Comparison of ENCODE assay signal across 18 mouse cellular contexts in the genomic region with DNA sequence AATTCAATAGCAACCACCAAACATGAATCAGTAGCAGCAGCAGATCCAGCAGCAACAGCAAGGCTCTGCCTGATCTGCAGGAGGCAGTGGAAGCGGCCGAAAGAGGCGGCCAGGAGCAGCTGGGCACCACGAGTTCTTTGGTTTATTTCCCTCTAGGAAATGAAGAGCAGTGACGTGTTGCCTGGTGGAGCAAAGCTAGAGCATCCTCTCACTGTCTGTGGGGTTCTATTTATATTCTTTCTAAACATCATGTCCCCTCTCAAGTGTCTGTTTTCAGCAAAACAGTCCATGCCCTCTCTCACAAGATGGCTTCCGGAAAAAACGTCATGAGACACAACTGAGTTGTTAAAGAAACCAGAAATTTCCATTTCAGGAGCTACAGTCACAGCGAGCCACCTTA.
"Had no signal": no experiment of that assay in that cellular context is flagged by ENCODE, and none has a peak within 500 bp of the region (broad histone marks: within the 10 kb centered on the region; RNA-seq: fewer than 3 reads in every experiment).

No protein-coding gene starts in this region.

- H3K4me3 ChIP-seq: megakaryocyte, embryonic 14.5 days; midbrain, embryonic 13.5 days; midbrain, embryonic 15.5 days; neural tube, embryonic 13.5 days; neural tube, embryonic 15.5 days had no signal

- H3K27me3 ChIP-seq: megakaryocyte, embryonic 14.5 days; midbrain, embryonic 13.5 days; midbrain, embryonic 15.5 days; neural tube, embryonic 13.5 days; neural tube, embryonic 15.5 days had no signal

- H3K36me3 ChIP-seq: midbrain, embryonic 13.5 days; midbrain, embryonic 15.5 days; neural tube, embryonic 13.5 days; neural tube, embryonic 15.5 days had no signal

- H3K4me2 ChIP-seq: lung, embryonic 14.5 days; midbrain, embryonic 11.5 days; midbrain, embryonic 13.5 days; midbrain, embryonic 15.5 days; neural tube, embryonic 13.5 days; neural tube, embryonic 15.5 days had no signal

- H3K27ac ChIP-seq: macrophage; midbrain, embryonic 13.5 days; midbrain, embryonic 15.5 days; neural tube, embryonic 13.5 days; neural tube, embryonic 15.5 days had no signal

- DNase-seq: liver, postnatal 0 days; lung, embryonic 14.5 days; lung, postnatal 14 days; lung, postnatal 36 days; right cerebral cortex, adult 18-20 months; right cerebral cortex, postnatal 25 days; right cerebral cortex, postnatal 4 days; spleen, adult 18-20 months; thymus, adult 18-20 months; thymus, postnatal 14 days; thymus, postnatal 36 days had no signal

- H3K9me3 ChIP-seq: midbrain, embryonic 15.5 days; neural tube, embryonic 13.5 days; neural tube, embryonic 15.5 days had no signal

- H3K9ac ChIP-seq: liver, postnatal 0 days; lung, embryonic 14.5 days; midbrain, embryonic 13.5 days; midbrain, embryonic 15.5 days; neural tube, embryonic 13.5 days; neural tube, embryonic 15.5 days had no signal

- ATAC-seq: liver, postnatal 0 days; midbrain, embryonic 13.5 days; midbrain, embryonic 15.5 days had no signal
